1 mouse cellular context compared by ENCODE assay signal in the genomic region with DNA sequence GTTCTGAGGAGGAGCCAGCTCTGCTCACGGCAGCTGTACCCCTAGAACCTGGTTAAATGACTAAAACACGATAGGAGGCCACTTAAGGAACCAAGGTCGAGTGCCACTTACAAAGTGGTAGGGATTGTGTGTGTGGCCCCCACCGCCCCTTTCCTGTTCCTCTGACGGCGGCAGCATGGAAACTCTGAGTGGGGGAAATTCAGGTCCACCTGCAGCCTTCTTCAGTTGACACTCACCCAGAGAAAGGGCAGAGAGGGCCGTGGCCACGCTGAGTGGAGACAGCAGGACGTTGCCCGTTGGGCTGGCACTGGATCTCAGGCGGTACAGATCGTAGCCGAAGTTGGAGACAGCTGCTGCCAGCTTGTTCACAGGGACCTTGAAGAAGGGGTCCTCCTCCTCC.
TF ChIP-seq lines count a peak whose summit lies in the region.

No protein-coding gene starts in this region.

TF ChIP-seq in CH12.LX, 34 proteins besides CTCF, POLR2A, EP300 and RAD21 (continued from another document):
- TF ChIP-seq RCOR1 (conservative IDR thresholded peaks at IDR 0.05; ENCODE audit: low read depth, low read length) (no peak), ZMIZ1 (IDR thresholded peaks at IDR 0.05; ENCODE audit: low read depth, low read length) (no peak), E2F4 (IDR thresholded peaks at IDR 0.05; ENCODE audit: insufficient replicate concordance, low read depth, low read length) (no peak), USF2 (conservative IDR thresholded peaks at IDR 0.05; ENCODE audit: low read depth, low read length) (no peak), TCF12 (IDR thresholded peaks at IDR 0.05; ENCODE audit: low read depth, low read length) (peak; percentile 75), SIN3A (IDR thresholded peaks at IDR 0.05; ENCODE audit: low read length) (peak; percentile 56; the same call in 1 of the 2 replicates), MAZ (IDR thresholded peaks at IDR 0.05; ENCODE audit: low read depth, low read length) (peak; percentile 92), GABPA (IDR thresholded peaks at IDR 0.05; ENCODE audit: insufficient replicate concordance, low read depth, low read length) (no peak), BHLHE40 (IDR thresholded peaks at IDR 0.05; ENCODE audit: low read depth, low read length) (no peak), MAX (IDR thresholded peaks at IDR 0.05; ENCODE audit: low read length) (peak; percentile 15; the same call in 1 of the 2 replicates), HCFC1 (IDR thresholded peaks at IDR 0.05; ENCODE audit: low read depth, low read length) (peak; percentile 49), PAX5 (IDR thresholded peaks at IDR 0.05; ENCODE audit: low read length) (no peak), NELFE (IDR thresholded peaks at IDR 0.05; ENCODE audit: low read depth, low read length) (no peak; the same call in 1 of the 2 replicates), MXI1 (IDR thresholded peaks at IDR 0.05; ENCODE audit: low read depth, low read length) (0 out of 2 replicates have a peak, but pooled peaks have one; percentile 33), SMC3 (IDR thresholded peaks at IDR 0.05; ENCODE audit: low read depth, low read length) (no peak)
